Mouse (Mus musculus): ENCODE measurements around the gene Il2rg. TPM values are rescaled to one million over a fixed set of nuclear protein-coding genes. Genes with fewer than 3 reads are reported as not detected.

Il2rg gene
- polyA plus RNA-seq (2012; rRNA removed), result 7.1 and 7.4 TPM in 2 replicates

GRCm38 (mm10) chrX:101268025-101268754 lies at the start of gene Il2rg:
TSS of gene Il2rg (minus strand) at chrX:101268255.

GRCm38 (mm10) chrX:101299055-101299454 lies 31.0 kb upstream of the Il2rg start, which contains the start of gene Nlgn3:
TSS of gene Nlgn3 (plus strand) at chrX:101299168.

GRCm38 (mm10) chrX:101273875-101274738 lies 6.1 kb upstream of the Il2rg start, which contains the start of gene Med12:
TSS of gene Med12 (plus strand) at chrX:101274030.

GRCm38 (mm10) chrX:101268755-101269124 lies 685 bp upstream of the Il2rg start, which contains the start of gene Gm20489:
TSS of gene Gm20489 (minus strand) at chrX:101269023.

GRCm38 (mm10) chrX:101263892-101264291 lies 4.2 kb downstream of the Il2rg start, which contains the start of gene Gm614:
TSS of gene Gm614 (minus strand) at chrX:101263992.

GRCm38 (mm10) chrX:101253952-101254729 lies 13.9 kb downstream of the Il2rg start, which contains the start of gene Foxo4:
TSS of gene Foxo4 (plus strand) at chrX:101254528.

GRCm38 (mm10) chrX:101221834-101222795 lies 45.9 kb downstream of the Il2rg start, which contains the start of gene Snx12:
TSS of gene Snx12 (minus strand) at chrX:101222563.

Other genes starting within 250 kb of the Il2rg start
- gene Tex11, start 208.6 kb downstream of the Il2rg start, polyA plus RNA-seq (2012; rRNA removed), result not detected in 2 replicates
- gene Slc7a3, start 182.2 kb downstream of the Il2rg start, polyA plus RNA-seq (2012; rRNA removed), result 0.67 and 0.80 TPM in 2 replicates
- gene Snx12, start 45.7 kb downstream of the Il2rg start, polyA plus RNA-seq (2012; rRNA removed), result 16.4 and 17.2 TPM in 2 replicates
- gene Foxo4, start 13.7 kb downstream of the Il2rg start, polyA plus RNA-seq (2012; rRNA removed), result 11.2 and 11.8 TPM in 2 replicates
- 0.05 and 0.16 TPM in 2 replicates for gene Gm614, start 4.3 kb downstream of the Il2rg start, polyA plus RNA-seq (2012; rRNA removed)
- not detected in 2 replicates for gene Gm20489, start 768 bp upstream of the Il2rg start, polyA plus RNA-seq (2012; rRNA removed)
- 22.5 and 30.8 TPM in 2 replicates for gene Med12, start 5.8 kb upstream of the Il2rg start, polyA plus RNA-seq (2012; rRNA removed)
- 0.04 and 0.06 TPM in 2 replicates for gene Nlgn3, start 30.9 kb upstream of the Il2rg start, polyA plus RNA-seq (2012; rRNA removed)
- gene Gjb1, start 108.1 kb upstream of the Il2rg start, polyA plus RNA-seq (2012; rRNA removed), result 388 and 432 TPM in 2 replicates
- 9.1 and 11.6 TPM in 2 replicates for gene Zmym3, start 152.6 kb upstream of the Il2rg start, polyA plus RNA-seq (2012; rRNA removed)
- gene Nono, start 161.1 kb upstream of the Il2rg start, polyA plus RNA-seq (2012; rRNA removed), result 100 and 105 TPM in 2 replicates
- 0.36 and 0.64 TPM in 2 replicates for gene Itgb1bp2, start 180.8 kb upstream of the Il2rg start, polyA plus RNA-seq (2012; rRNA removed)

Data from liver, embryonic 18 days (tissue).